Mouse (Mus musculus): ENCODE data around the gene Cacna1g.
"Not testable (repeated sequence)": the region's sequence is repeated elsewhere in the genome, so short reads cannot be mapped to it uniquely, and the experiment has no call there.

Gene Cacna1g

DNA sequence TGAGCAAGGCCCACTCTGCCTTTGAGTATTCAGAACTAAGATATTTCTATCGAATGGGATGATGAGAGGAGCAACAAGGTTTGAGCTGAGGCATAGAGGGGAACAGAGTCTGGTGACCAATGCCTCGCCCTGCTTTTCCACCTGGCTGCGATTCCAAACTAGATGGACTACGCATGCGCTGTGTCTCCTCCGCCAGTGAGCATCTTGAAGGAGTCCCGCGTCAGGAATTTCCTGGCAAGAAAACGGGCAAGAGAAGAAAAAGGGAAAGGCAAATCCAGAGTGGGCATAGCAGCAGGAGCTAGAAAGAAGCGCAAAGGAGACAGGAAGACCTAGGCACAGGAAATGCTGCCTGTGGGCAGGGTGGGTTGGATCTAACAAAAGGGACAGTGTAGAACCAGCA is 70.2 kb downstream of the Cacna1g start:
- DNase-seq (ENCODE audit: low spot score) = no peak

DNA sequence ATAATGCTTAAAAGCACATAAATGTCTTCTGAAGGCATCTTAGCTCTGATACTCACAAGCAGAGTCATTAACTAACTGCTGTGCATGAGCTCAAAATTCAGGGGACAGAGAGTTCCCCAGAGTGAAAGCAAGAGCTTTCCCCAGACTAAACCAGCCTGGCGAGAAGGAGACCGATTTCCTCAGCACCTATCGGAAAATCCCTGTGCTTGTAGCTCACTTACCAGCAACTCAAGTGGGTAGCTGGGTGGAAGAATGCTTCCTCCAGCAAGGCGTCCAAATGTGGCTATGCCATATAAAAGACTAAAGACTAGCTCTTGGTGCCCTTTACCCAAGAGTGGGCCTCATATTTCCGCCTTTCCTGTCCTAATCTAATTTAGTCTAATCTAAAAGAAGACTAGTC is 71.3 kb downstream of the Cacna1g start:
- DNase-seq (ENCODE audit: low spot score) = no peak

GRCm38 (mm10) chr11:94402029-94402428 is 72.0 kb downstream of the Cacna1g start:
- not testable (repeated sequence) for DNase-seq (ENCODE audit: low spot score)

- DNase-seq (ENCODE audit: low spot score) = no peak
These were observed 73.0 kb downstream of the Cacna1g start for GRCm38 (mm10) chr11:94400996-94401395.

GRCm38 (mm10) chr11:94394107-94394506 is 79.9 kb downstream of the Cacna1g start:
- DNase-seq (ENCODE audit: low spot score) = no peak

DNA sequence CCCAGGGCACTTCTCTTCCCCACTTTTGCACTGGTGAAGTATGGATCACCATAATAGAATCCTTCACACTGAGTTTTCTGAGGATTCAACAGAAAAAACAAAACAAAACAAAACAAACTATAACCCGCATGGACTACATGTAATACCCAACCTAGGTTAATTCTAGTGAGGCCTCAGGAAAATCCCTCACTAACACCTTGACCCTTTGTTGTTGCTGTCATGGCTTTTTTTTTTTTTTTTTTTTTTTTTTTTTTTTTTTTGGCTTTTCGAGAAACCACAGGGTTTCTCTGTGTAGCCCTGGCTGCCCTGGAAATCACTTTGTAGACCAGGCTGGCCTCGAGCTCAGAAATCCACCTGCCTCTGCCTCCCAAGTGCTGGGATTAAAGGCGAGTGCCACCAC is 80.5 kb downstream of the Cacna1g start:
- DNase-seq (ENCODE audit: low spot score) = not testable (repeated sequence)

DNA sequence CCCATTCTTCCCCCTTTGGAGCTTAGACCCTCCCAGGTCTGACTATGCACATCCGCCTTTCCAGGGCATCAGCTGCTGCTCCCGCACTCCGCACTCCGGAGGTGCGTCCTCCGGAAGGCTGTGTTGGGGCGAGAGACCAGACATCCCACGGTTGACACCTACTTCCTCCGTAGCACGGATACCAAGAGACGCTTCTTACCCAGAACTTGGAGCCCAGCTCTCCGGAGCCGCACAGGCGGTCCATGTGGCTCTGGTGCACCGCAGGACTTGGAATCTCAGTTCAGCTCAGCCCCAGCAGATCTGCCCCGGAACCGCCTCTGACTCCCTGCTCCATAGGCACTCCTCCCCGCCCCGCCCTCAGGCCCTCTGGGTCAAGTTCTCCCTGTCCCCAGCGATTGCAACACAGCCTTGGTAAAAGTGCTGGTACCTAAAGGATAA is 81.3 kb downstream of the Cacna1g start, which contains the start of gene Abcc3:
TSS of gene Abcc3 (minus strand) at position 326 of the 438 bp plus-strand sequence.
- DNase-seq (ENCODE audit: low spot score) = no peak

DNA sequence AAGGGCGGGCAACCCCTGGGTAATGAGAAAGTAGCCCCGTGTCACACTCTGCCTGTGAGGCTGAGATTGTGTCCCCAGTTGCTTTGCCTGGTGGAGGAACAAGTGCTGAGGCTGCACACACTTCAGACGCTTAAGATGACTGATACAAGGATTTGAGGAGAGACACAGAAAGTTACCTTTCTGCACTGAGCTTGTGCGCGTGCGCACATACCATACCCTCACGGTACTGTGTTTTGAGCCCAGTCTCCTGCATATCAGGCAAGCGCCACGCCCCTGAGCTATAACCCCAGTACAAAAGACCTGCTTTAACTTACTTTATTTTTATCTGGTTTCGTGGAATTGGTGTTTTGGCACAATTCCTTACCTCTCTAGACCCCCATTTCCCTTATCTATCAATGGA is 82.3 kb downstream of the Cacna1g start:
- DNase-seq (ENCODE audit: low spot score) = no peak

DNA sequence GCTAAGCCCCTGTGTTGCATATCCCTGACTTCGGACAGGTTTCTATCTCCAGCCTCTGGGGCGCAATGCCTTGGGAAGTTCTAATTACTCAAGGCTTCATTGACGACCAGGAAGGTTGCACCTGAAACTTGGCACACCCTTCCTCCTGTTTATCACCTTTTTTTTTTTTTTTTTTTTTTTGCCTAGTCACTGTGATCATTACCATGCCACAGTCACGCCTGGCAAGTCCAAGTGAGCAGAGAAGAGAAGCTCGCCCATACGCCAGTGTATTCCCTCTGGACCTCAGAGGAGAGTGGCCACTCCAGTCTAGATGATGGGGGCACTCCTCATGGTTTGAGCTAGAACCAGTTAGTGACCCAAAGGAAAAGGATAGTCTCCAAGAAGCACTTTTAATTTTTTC is 83.2 kb downstream of the Cacna1g start:
- DNase-seq (ENCODE audit: low spot score) = no peak

GRCm38 (mm10) chr11:94389724-94390396 is 84.1 kb downstream of the Cacna1g start:
- DNase-seq (ENCODE audit: low spot score) = no peak

DNA sequence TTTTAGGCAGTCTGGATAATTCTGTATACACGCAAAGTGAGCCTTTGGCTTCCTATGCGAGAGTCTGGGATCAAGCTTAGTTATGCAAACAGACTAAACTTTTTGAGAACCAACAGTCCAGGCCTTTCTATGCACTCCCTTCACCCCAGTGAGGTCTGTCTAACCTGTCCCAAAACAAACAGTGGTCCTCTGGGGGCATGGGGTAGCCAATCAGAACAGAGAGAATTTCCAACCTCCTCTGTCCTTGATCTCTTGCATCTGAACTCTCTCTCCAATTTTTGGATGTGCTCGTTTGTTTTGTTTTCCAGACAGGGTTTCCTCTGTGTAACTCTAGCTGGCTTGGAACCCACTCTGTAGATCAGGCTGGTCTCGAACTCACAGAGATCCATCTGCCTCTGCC is 85.0 kb downstream of the Cacna1g start:
- DNase-seq (ENCODE audit: low spot score) = no peak

- no peak for DNase-seq (ENCODE audit: low spot score)
These were observed 86.2 kb downstream of the Cacna1g start for GRCm38 (mm10) chr11:94387756-94388155.

DNA sequence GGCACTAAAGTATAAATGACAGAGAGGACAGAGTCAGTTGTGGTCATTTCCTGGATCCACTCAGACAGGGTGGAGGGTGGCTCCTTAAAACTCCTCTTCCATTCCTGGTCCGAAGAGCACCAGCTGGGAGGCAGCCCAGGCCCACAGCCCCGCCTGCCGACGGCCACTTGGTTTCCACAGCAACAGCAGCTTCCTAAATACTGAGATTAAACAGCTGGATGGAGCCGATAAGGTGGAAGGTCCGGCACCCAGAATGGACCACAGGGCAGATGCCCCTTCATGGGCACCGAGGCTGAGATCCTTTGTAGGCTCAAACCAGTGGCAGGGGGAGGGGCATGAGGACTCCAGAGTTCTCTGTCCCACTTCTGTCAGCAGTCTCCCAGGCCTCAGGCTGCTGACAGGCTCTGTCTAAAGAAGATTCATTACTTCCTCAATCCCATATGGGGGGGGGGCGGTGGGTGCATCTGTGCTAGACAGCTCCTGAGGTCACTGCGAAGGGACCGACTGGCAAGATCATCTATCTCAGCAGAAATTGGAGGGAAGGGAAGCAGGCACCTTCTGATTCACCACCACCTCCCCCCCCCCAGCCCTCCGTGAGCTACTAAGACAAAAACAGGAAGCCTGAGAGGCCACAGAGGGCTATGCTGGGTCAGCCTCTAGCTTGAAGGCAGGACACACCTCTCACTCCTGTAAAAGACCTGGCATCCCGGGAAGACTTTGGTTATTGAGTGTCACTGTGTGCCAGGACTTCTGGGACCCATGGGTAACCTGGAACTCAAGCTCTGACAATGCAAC is 87.8 kb downstream of the Cacna1g start:
- no peak for DNase-seq (ENCODE audit: low spot score)

- no peak for DNase-seq (ENCODE audit: low spot score)
These were observed 94.3 kb downstream of the Cacna1g start for GRCm38 (mm10) chr11:94379736-94380135.

DNA sequence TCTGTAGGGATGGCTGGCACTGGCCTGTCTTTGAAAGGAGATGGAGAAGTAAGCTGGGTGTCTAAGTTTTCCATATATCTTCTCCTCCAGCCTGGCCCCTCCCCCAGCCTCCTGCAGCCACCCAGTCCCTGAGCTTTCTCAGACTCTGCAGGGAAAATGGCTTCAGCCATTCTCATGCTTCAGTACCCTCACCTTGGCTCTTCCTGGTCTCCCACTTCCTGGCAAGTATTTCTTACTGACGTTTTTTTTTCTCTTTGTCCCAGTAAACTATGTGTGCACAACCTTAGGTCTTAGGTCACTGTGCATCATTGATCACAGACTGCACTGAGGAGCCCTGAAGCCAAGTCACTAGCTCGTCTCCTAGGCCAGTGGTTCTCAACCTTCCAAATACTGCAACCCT is 94.9 kb downstream of the Cacna1g start:
- DNase-seq (ENCODE audit: low spot score) = no peak

GRCm38 (mm10) chr11:94374276-94374948 is 99.6 kb downstream of the Cacna1g start:
- DNase-seq (ENCODE audit: low spot score) = no peak

- DNase-seq (ENCODE audit: low spot score) = no peak
These were observed 103.2 kb downstream of the Cacna1g start for GRCm38 (mm10) chr11:94370809-94371208.

DNA sequence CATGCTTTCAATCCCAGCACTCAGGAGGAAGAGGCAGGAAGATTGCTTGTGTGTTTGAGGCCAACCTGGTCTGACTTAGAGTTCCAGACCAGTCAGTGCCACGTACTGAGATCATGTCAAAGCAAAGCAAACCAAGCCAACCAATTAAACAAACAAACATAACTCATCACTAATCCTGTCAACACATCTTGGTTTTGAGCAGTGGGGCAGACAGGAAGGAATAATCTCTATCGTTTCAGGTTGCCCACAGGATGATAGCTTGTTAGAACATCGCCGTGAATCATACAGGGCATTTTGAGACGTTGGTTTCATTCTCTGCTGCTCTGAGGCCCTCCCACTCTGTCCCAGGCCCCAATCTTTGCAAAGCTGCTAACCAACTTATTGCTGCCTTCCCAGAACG is 104.0 kb downstream of the Cacna1g start:
- no peak for DNase-seq (ENCODE audit: low spot score)

- DNase-seq (ENCODE audit: low spot score) = no peak
These were observed 108.7 kb downstream of the Cacna1g start for GRCm38 (mm10) chr11:94365340-94365739.

DNA sequence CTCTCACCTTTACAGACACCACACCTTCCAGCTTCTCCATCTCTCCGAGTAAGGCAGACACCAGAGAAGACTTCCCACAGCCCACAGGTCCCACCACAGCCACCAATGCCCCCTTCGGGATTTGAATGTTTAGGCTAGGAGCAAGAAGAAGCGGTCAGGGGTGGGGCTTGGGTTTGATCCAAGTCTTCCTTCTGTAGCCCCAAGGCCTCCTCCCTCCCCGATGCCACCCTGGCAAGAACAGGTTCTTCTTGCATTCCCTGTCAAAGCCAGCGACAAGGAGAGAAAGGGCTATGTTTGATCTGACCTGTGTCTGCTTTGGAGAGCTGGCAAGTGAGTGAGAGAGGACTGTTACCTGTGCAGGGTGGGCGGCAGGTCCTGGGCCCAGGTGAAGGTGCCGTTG is 110.3 kb downstream of the Cacna1g start:
- DNase-seq (ENCODE audit: low spot score) = no peak

- DNase-seq (ENCODE audit: low spot score) = no peak
These were observed 111.9 kb downstream of the Cacna1g start for GRCm38 (mm10) chr11:94362101-94362500.

- no peak for DNase-seq (ENCODE audit: low spot score)
These were observed 112.7 kb downstream of the Cacna1g start for GRCm38 (mm10) chr11:94361166-94361870.

Measured in testis, postnatal 14 days (tissue).